Mouse (Mus musculus) gastrocnemius, adult 18-20 months (tissue): ENCODE measurements around the gene Dnajc5g. TPM values are rescaled to one million over a fixed set of nuclear protein-coding genes. Genes with fewer than 3 reads are reported as not detected.

Experiments
- DNase-seq: peaks from one replicate; pipeline ENCODE4 v3.0.0; 2021; ENCODE audit warnings: low spot score
- long read RNA-seq, 2 experiments: library from polyadenylated mRNA; stranded (forward); transcript quantifications; one replicate each; pipeline ENCODE4 v2.0.0; 2021
- total RNA-seq, 2 experiments: library from RNA; stranded (reverse); gene quantifications; 2 replicates each; pipeline ENCODE4 v1.2.3; 2021

Gene Dnajc5g
- not detected for total RNA-seq
- long read RNA-seq, experiment 1 = 0 reads
- long read RNA-seq, experiment 2 = 0 reads

- DNase-seq = no peak
These were observed at the start of gene Dnajc5g for GRCm38 (mm10) chr5:31105814-31106335. Gene Dnajc5g, plus strand, starts transcription at chr5:31106285.

GRCm38 (mm10) chr5:31069810-31070209 lies 36.3 kb upstream of the Dnajc5g start:
- no peak for DNase-seq

GRCm38 (mm10) chr5:31071059-31071458 lies 35.0 kb upstream of the Dnajc5g start:
- no peak for DNase-seq

- DNase-seq = no peak
These were observed 34.3 kb upstream of the Dnajc5g start for GRCm38 (mm10) chr5:31071821-31072220.

- no peak for DNase-seq
These were observed 32.9 kb upstream of the Dnajc5g start for GRCm38 (mm10) chr5:31073176-31073575.

- DNase-seq = no peak
These were observed 29.7 kb upstream of the Dnajc5g start for GRCm38 (mm10) chr5:31076346-31076745.

- DNase-seq = no peak
These were observed 25.9 kb upstream of the Dnajc5g start for GRCm38 (mm10) chr5:31080059-31080794.

GRCm38 (mm10) chr5:31080795-31081164 lies 25.3 kb upstream of the Dnajc5g start:
- no peak for DNase-seq

- DNase-seq = no peak
These were observed 24.7 kb upstream of the Dnajc5g start for GRCm38 (mm10) chr5:31081386-31081785.

- DNase-seq = peak; percentile 67
These were observed 23.7 kb upstream of the Dnajc5g start for GRCm38 (mm10) chr5:31082355-31082754.

- DNase-seq = no peak
These were observed 23.0 kb upstream of the Dnajc5g start for GRCm38 (mm10) chr5:31082935-31083625.

GRCm38 (mm10) chr5:31083949-31084348 lies 22.1 kb upstream of the Dnajc5g start:
- DNase-seq = no peak

- DNase-seq = no peak
These were observed 19.5 kb upstream of the Dnajc5g start for GRCm38 (mm10) chr5:31086606-31087005.

GRCm38 (mm10) chr5:31087131-31087530 lies 19.0 kb upstream of the Dnajc5g start:
- DNase-seq = no peak

GRCm38 (mm10) chr5:31092231-31092975 lies 13.7 kb upstream of the Dnajc5g start:
- DNase-seq = no peak

- no peak for DNase-seq
These were observed 12.7 kb upstream of the Dnajc5g start for GRCm38 (mm10) chr5:31093151-31094041.

- DNase-seq = no peak
These were observed 11.8 kb upstream of the Dnajc5g start for GRCm38 (mm10) chr5:31094100-31094798.

- peak; percentile 49 for DNase-seq
These were observed 11.0 kb upstream of the Dnajc5g start for GRCm38 (mm10) chr5:31094799-31095691.
